Mouse (Mus musculus) erythroblast, embryonic 14.5 days (primary cell): ENCODE measurements around the gene Coro1b.

ENCODE experiments used
- GATA1 ChIP-seq: IDR thresholded peaks from 2 replicates; pipeline ENCODE4 v1.6.1; 2012; ENCODE audit warnings: low read length, inconsistent platforms, mixed read lengths
- TAL1 ChIP-seq: IDR thresholded peaks from 3 replicates; pipeline ENCODE4 v1.6.1; 2012; ENCODE audit warnings: low read length, inconsistent platforms, mixed read lengths

DNA sequence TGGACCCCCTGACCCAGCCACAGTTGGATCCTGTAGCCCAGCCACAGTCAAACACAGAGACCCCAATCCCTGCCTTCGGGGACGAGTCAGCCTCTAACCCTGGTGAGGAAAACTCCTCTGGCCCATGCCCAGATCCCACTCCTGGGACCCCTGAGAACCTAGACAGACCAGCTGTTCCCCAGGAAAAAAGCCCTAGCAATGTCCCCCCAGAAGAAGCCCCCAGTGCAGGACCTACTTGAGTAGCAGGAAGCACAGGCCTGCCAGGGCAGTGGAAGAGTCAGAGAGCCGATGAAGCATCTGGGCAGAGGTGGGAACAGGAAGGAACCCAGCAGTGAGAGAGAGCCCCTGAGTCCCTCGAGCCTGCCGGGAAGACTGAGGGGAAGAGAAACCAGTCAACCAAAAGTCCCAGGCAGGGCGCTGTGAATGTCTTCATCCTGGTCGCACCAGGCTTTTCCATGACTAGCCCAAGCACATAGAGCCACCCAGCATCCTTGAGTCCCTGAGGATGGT is 4.6 kb upstream of the Coro1b start, which contains the start of gene Cabp4:
- TF ChIP-seq GATA1 (no peak), TAL1 (no peak)
